In genomic region chr8:124231485-124232279, GRCm38 (mm10) we compare ENCODE assay signal across 7 mouse cellular contexts. TPM values are rescaled to one million over a fixed set of nuclear protein-coding genes. Genes with fewer than 3 reads are reported as not detected.
DNase-seq lines count a peak whose midpoint lies in the region; ATAC-seq and TF ChIP-seq lines count a peak whose summit lies in the region.

No protein-coding gene starts in this region.

- TF ChIP-seq RAD21 in CH12.LX (IDR thresholded peaks at IDR 0.05; ENCODE audit: low read depth, low read length): no peak; the same call in none of the 2 replicates

- TF ChIP-seq EP300 in CH12.LX (IDR thresholded peaks at IDR 0.05; ENCODE audit: low read length): no peak
- no peak for TF ChIP-seq EP300 in liver, postnatal 0 days (IDR thresholded peaks at IDR 0.05; ENCODE audit: low read depth)

- peaks cover 4% of the 10 kb centered on the region; the same call in 1 of the 2 replicates for H3K79me2 ChIP-seq in CH12.LX (replicated peaks; ENCODE audit: control insufficient read depth, extremely low read depth, insufficient read depth, poor library complexity, severe bottlenecking)

- peaks cover 11 to 39% of the 10 kb centered on the region in 2 experiments for H3K4me1 ChIP-seq in CH12.LX (ENCODE audit: control insufficient read depth in 1 of 2, insufficient read depth in 2 of 2)
- peaks cover 11% of the 10 kb centered on the region for H3K4me1 ChIP-seq in hindbrain, postnatal 0 days (ENCODE audit: insufficient read depth, low read length)
- peaks cover 15% of the 10 kb centered on the region for H3K4me1 ChIP-seq in liver, postnatal 0 days (ENCODE audit: insufficient read depth)
- peaks cover 26% of the 10 kb centered on the region for H3K4me1 ChIP-seq in neural tube, embryonic 14.5 days (ENCODE audit: control insufficient read depth, insufficient read depth, low read length)

- no peak for TF ChIP-seq CTCF in CH12.LX (conservative IDR thresholded peaks at IDR 0.05 in 1 of 2, IDR thresholded peaks at IDR 0.05 in 1 of 2; ENCODE audit: low read depth in 2 of 2, low read length in 2 of 2)
- TF ChIP-seq CTCF in hindbrain, postnatal 0 days (IDR thresholded peaks at IDR 0.05; ENCODE audit: low read depth): no peak
- TF ChIP-seq CTCF in liver, postnatal 0 days (IDR thresholded peaks at IDR 0.05; ENCODE audit: low read depth): 0 out of 2 replicates have a peak, but pooled peaks have one; percentile 5

- H3K9ac ChIP-seq in CH12.LX (ENCODE audit: insufficient read depth, low read depth): peak overlapping the region; percentile 54
- peak overlapping the region; percentile 85 for H3K9ac ChIP-seq in hindbrain, postnatal 0 days (replicated peaks; ENCODE audit: low read length)
- H3K9ac ChIP-seq in liver, postnatal 0 days (replicated peaks): peak overlapping the region; percentile 81
- H3K9ac ChIP-seq in neural tube, embryonic 14.5 days (replicated peaks; ENCODE audit: low read depth, low read length): peak overlapping the region; percentile 87

- peak; percentile 66 to 72 for DNase-seq in B cell, adult 2 months
- no peak for DNase-seq in CH12.LX (ENCODE audit: extremely low read depth)
- peak; percentile 55 for DNase-seq in cerebellum, adult 8-10 months
- peak; percentile 38 to 45 for DNase-seq in frontal cortex, postnatal 14 days (ENCODE audit: low spot score in 2 of 2)
- no peak for DNase-seq in hindbrain, postnatal 0 days (ENCODE audit: low spot score)
- peak; percentile 64 for DNase-seq in liver, postnatal 0 days

- dilution Hi-C loops in CH12.LX (cut with MboI; ENCODE audit: extremely low pct_ligation_motif_present, extremely low pct_unique_long_range_greater_than_20kb, low sequenced_read_pairs): no loop called here

- H3K4me2 ChIP-seq in CH12.LX (ENCODE audit: insufficient read depth, low read depth, poor library complexity, severe bottlenecking): peak overlapping the region; percentile 72
- peak overlapping the region; percentile 72 for H3K4me2 ChIP-seq in hindbrain, postnatal 0 days (ENCODE audit: low read depth, low read length)
- peak overlapping the region; percentile 89 for H3K4me2 ChIP-seq in liver, postnatal 0 days (ENCODE audit: low read depth, low read length)
- H3K4me2 ChIP-seq in neural tube, embryonic 14.5 days (ENCODE audit: low read depth, low read length): peak overlapping the region; percentile 80

- in situ Hi-C loops in CH12.LX (cut with MboI; ENCODE audit: low pct_ligation_motif_present, low pct_unique_long_range_greater_than_20kb, low sequenced_read_pairs): loop anchor here (5.0 kb wide), 1 partner anchor 46 kb away; no protein-coding TSS in a partner anchor

- WGBS in hindbrain, postnatal 0 days: under 1% methylated on average over 78 of the region's 83 CpGs
- WGBS in liver, postnatal 0 days (ENCODE audit: insufficient replicate concordance): 1% methylated on average over 73 of the region's 83 CpGs
- WGBS in neural tube, embryonic 14.5 days: under 1% methylated on average over 68 of the region's 83 CpGs

- peak; percentile 49; the same call in 1 of the 2 replicates for TF ChIP-seq POLR2A in CH12.LX (IDR thresholded peaks at IDR 0.05; ENCODE audit: low read depth, low read length)

- ATAC-seq in hindbrain, postnatal 0 days: peak; percentile 81
- ATAC-seq in liver, postnatal 0 days: peak; percentile 77
- peak; percentile 77 for ATAC-seq in neural tube, embryonic 14.5 days (ENCODE audit: low read depth)

- no peaks in the 10 kb centered on the region for H3K9me3 ChIP-seq in CH12.LX (replicated peaks; ENCODE audit: low read length)
- no peaks in the 10 kb centered on the region for H3K9me3 ChIP-seq in hindbrain, postnatal 0 days (ENCODE audit: low read length)
- H3K9me3 ChIP-seq in liver, postnatal 0 days (ENCODE audit: low read length): no peaks in the 10 kb centered on the region
- H3K9me3 ChIP-seq in neural tube, embryonic 14.5 days (ENCODE audit: control insufficient read depth, low read length): no peaks in the 10 kb centered on the region

- H3K27me3 ChIP-seq in CH12.LX (replicated peaks): no peaks in the 10 kb centered on the region
- no peaks in the 10 kb centered on the region for H3K27me3 ChIP-seq in hindbrain, postnatal 0 days (ENCODE audit: insufficient read depth, low read length)
- no peaks in the 10 kb centered on the region for H3K27me3 ChIP-seq in liver, postnatal 0 days (ENCODE audit: insufficient read depth, low read length)
- 0 out of 2 replicates have a peak, but pooled peaks cover 3% of the 10 kb centered on the region for H3K27me3 ChIP-seq in neural tube, embryonic 14.5 days (ENCODE audit: control insufficient read depth, insufficient read depth, low read length)

- H3K36me3 ChIP-seq in CH12.LX (replicated peaks in 1 of 2; ENCODE audit: control insufficient read depth in 1 of 2, insufficient read depth in 1 of 2, low read length in 1 of 2): peaks cover 0 to 14% of the 10 kb centered on the region in 2 experiments
- no peaks in the 10 kb centered on the region for H3K36me3 ChIP-seq in hindbrain, postnatal 0 days (ENCODE audit: insufficient read depth, low read length)
- H3K36me3 ChIP-seq in liver, postnatal 0 days (replicated peaks; ENCODE audit: insufficient read depth, low read length): no peaks in the 10 kb centered on the region
- no peaks in the 10 kb centered on the region for H3K36me3 ChIP-seq in neural tube, embryonic 14.5 days (ENCODE audit: control insufficient read depth, insufficient read depth, low read length)

- H3K4me3 ChIP-seq in CH12.LX (replicated peaks in 1 of 3; ENCODE audit: low read depth in 2 of 3, low read length in 2 of 3, poor library complexity in 1 of 3): peak overlapping the region; percentile 68 to 92 (median 69)
- H3K4me3 ChIP-seq in hindbrain, postnatal 0 days (ENCODE audit: low read length): peak overlapping the region; percentile 89
- peak overlapping the region; percentile 81 for H3K4me3 ChIP-seq in liver, postnatal 0 days (ENCODE audit: low read depth, low read length)
- peak overlapping the region; percentile 92 for H3K4me3 ChIP-seq in neural tube, embryonic 14.5 days (ENCODE audit: low read depth, low read length)

- no peak overlapping the region for H3K27ac ChIP-seq in CH12.LX (ENCODE audit: insufficient read depth, low read depth)
- H3K27ac ChIP-seq in hindbrain, postnatal 0 days: peak overlapping the region; percentile 82
- peak overlapping the region; percentile 81 for H3K27ac ChIP-seq in liver, postnatal 0 days (ENCODE audit: low read depth)
- peak overlapping the region; percentile 73 for H3K27ac ChIP-seq in neural tube, embryonic 14.5 days (ENCODE audit: low read depth, low read length)

TF ChIP-seq in CH12.LX, 34 proteins besides CTCF, POLR2A, EP300 and RAD21:
- TF ChIP-seq KAT2A (IDR thresholded peaks at IDR 0.05; ENCODE audit: insufficient replicate concordance, low read length) (no peak), UBTF (IDR thresholded peaks at IDR 0.05; ENCODE audit: low read depth, low read length) (0 out of 2 replicates have a peak, but pooled peaks have one; percentile 39)

RNA-seq across cellular contexts. Expression of gene Galnt2, which starts 0.5 kb away (rescaled TPM):
- total RNA-seq in CH12.LX (2012; rRNA removed) (23.6 and 25.9 TPM in 2 replicates), CH12.LX (2014; rRNA removed) (18.6 and 23.2 TPM in 2 replicates)
- 21.9 and 27.3 TPM in 2 replicates for polyA plus RNA-seq in CH12.LX (2012; ENCODE audit: insufficient read length, low read depth)
- 36.5 and 77.6 TPM in 2 replicates for total RNA-seq in hindbrain, postnatal 0 days (2014; rRNA removed)
- polyA plus RNA-seq in hindbrain, postnatal 0 days (2015; fragmentation: Nextera tagmentation; extraction: Ambion mirVana): 53.3 and 54.9 TPM in 2 replicates
- 23.3 and 23.5 TPM in 2 replicates for polyA plus RNA-seq in liver, postnatal 0 days (2015; fragmentation: Nextera tagmentation; extraction: Ambion mirVana)
- polyA plus RNA-seq in neural tube, embryonic 14.5 days (2014; fragmentation: Nextera tagmentation; extraction: Ambion mirVana): 55.8 and 57.7 TPM in 2 replicates

Comparison
In these comparisons a context has a peak if more than half of its experiments do, and no peak if none do; other contexts are left out.
1. DNase-seq: peak in B cell, adult 2 months (2 of 2), cerebellum, adult 8-10 months (single experiment), frontal cortex, postnatal 14 days (2 of 2) and liver, postnatal 0 days (single experiment); none in CH12.LX (single experiment) and hindbrain, postnatal 0 days (single experiment).
2. Peak in every context shown above with its lines, with median percentiles within 50 percentile points of each other: H3K4me2 ChIP-seq, H3K4me3 ChIP-seq, H3K9ac ChIP-seq and ATAC-seq.